Mouse (Mus musculus): ENCODE measurements at regions not wholly inside any gene's neighbourhood (a gene's known extent, or its start where the extent isn't known, plus 50 kb on each side); places are given as distances from the start of the nearest gene placed in this dataset.

- DNase-seq (ENCODE audit: low spot score, missing footprints) (no peak), ATAC-seq (ENCODE audit: low FRiP score) (no peak)
- H3K4me2 ChIP-seq: no peak overlapping the region
- WGBS: 87% methylated on average over 5 of the region's 5 CpGs
- no peaks in the 10 kb centered on the region for H3K9me3 ChIP-seq (ENCODE audit: control insufficient read depth, low read length)
- peaks cover 7% of the 10 kb centered on the region for H3K4me1 ChIP-seq (ENCODE audit: control insufficient read depth, insufficient read depth, low read length)
- no peak overlapping the region for H3K4me3 ChIP-seq (ENCODE audit: low read depth, low read length)
- no peaks in the 10 kb centered on the region for H3K27me3 ChIP-seq (ENCODE audit: control insufficient read depth, insufficient read depth, low read length)
- H3K27ac ChIP-seq (ENCODE audit: low read depth, low read length): no peak overlapping the region
- no peak overlapping the region for H3K9ac ChIP-seq (ENCODE audit: low read length)
- no peaks in the 10 kb centered on the region for H3K36me3 ChIP-seq (ENCODE audit: control insufficient read depth, insufficient read depth, low read length)
These were observed 176.4 kb downstream of the 1700010I14Rik start for GRCm38 (mm10) chr17:9164501-9164900.

- peak overlapping the region; percentile 37 for H3K4me3 ChIP-seq (ENCODE audit: low read depth, low read length)
- ATAC-seq (ENCODE audit: low FRiP score): peak; percentile 87
- H3K9ac ChIP-seq (ENCODE audit: low read length): peak overlapping the region; percentile 66
- H3K27ac ChIP-seq (ENCODE audit: low read depth, low read length): peak overlapping the region; percentile 76; the same call in 1 of the 2 replicates
- 1% methylated on average over 10 of the region's 10 CpGs for whole genome bisulfite sequencing
- H3K36me3 ChIP-seq (ENCODE audit: control insufficient read depth, insufficient read depth, low read length): no peaks in the 10 kb centered on the region
- H3K27me3 ChIP-seq (ENCODE audit: control insufficient read depth, insufficient read depth, low read length): no peaks in the 10 kb centered on the region
- H3K4me1 ChIP-seq (ENCODE audit: control insufficient read depth, insufficient read depth, low read length): peaks cover 7% of the 10 kb centered on the region
- H3K4me2 ChIP-seq: peak overlapping the region; percentile 73
- peak; percentile 96 for DNase-seq (ENCODE audit: low spot score, missing footprints)
- no peaks in the 10 kb centered on the region for H3K9me3 ChIP-seq (ENCODE audit: control insufficient read depth, low read length)
These were observed 179.0 kb downstream of the 1700010I14Rik start for GRCm38 (mm10) chr17:9167161-9167560.

- ATAC-seq (ENCODE audit: low FRiP score): peak; percentile 45
- Histone ChIP-seq H3K4me2 (peak overlapping the region; percentile 73), H3K36me3 (ENCODE audit: control insufficient read depth, insufficient read depth, low read length) (no peaks in the 10 kb centered on the region), H3K4me3 (ENCODE audit: low read depth, low read length) (peak overlapping the region; percentile 37), H3K27ac (ENCODE audit: low read depth, low read length) (peak overlapping the region; percentile 76), H3K27me3 (ENCODE audit: control insufficient read depth, insufficient read depth, low read length) (no peaks in the 10 kb centered on the region), H3K4me1 (ENCODE audit: control insufficient read depth, insufficient read depth, low read length) (peaks cover 7% of the 10 kb centered on the region), H3K9me3 (ENCODE audit: control insufficient read depth, low read length) (no peaks in the 10 kb centered on the region), H3K9ac (ENCODE audit: low read length) (peak overlapping the region; percentile 66)
- under 1% methylated on average over 20 of the region's 20 CpGs for WGBS
- peak; percentile 94 for DNase-seq (ENCODE audit: low spot score, missing footprints)
These were observed 179.6 kb downstream of the 1700010I14Rik start for GRCm38 (mm10) chr17:9167571-9168201.

- H3K9me3 ChIP-seq (ENCODE audit: control insufficient read depth, low read length): no peaks in the 10 kb centered on the region
- peak overlapping the region; percentile 73 for H3K4me2 ChIP-seq
- peak overlapping the region; percentile 37 for H3K4me3 ChIP-seq (ENCODE audit: low read depth, low read length)
- WGBS: 1% methylated on average over 5 of the region's 5 CpGs
- peak overlapping the region; percentile 66 for H3K9ac ChIP-seq (ENCODE audit: low read length)
- H3K27ac ChIP-seq (ENCODE audit: low read depth, low read length): peak overlapping the region; percentile 76
- H3K4me1 ChIP-seq (ENCODE audit: control insufficient read depth, insufficient read depth, low read length): peaks cover 7% of the 10 kb centered on the region
- no peaks in the 10 kb centered on the region for H3K27me3 ChIP-seq (ENCODE audit: control insufficient read depth, insufficient read depth, low read length)
- ATAC-seq (ENCODE audit: low FRiP score) (peak; percentile 69), DNase-seq (ENCODE audit: low spot score, missing footprints) (peak; percentile 98)
- H3K36me3 ChIP-seq (ENCODE audit: control insufficient read depth, insufficient read depth, low read length): no peaks in the 10 kb centered on the region
These were observed 180.3 kb downstream of the 1700010I14Rik start for GRCm38 (mm10) chr17:9168411-9168810.

- no peak overlapping the region for H3K9ac ChIP-seq (ENCODE audit: low read length)
- peaks cover 7% of the 10 kb centered on the region for H3K4me1 ChIP-seq (ENCODE audit: control insufficient read depth, insufficient read depth, low read length)
- H3K27ac ChIP-seq (ENCODE audit: low read depth, low read length): no peak overlapping the region
- whole genome bisulfite sequencing: 21% methylated on average over 11 of the region's 11 CpGs
- ATAC-seq (ENCODE audit: low FRiP score) (no peak), DNase-seq (ENCODE audit: low spot score, missing footprints) (peak; percentile 98)
- H3K27me3 ChIP-seq (ENCODE audit: control insufficient read depth, insufficient read depth, low read length): no peaks in the 10 kb centered on the region
- no peak overlapping the region for H3K4me2 ChIP-seq
- no peaks in the 10 kb centered on the region for H3K36me3 ChIP-seq (ENCODE audit: control insufficient read depth, insufficient read depth, low read length)
- H3K9me3 ChIP-seq (ENCODE audit: control insufficient read depth, low read length): no peaks in the 10 kb centered on the region
- no peak overlapping the region for H3K4me3 ChIP-seq (ENCODE audit: low read depth, low read length)
These were observed 181.2 kb downstream of the 1700010I14Rik start for GRCm38 (mm10) chr17:9169371-9169770.

- no peak overlapping the region for H3K4me2 ChIP-seq
- no peaks in the 10 kb centered on the region for H3K36me3 ChIP-seq (ENCODE audit: control insufficient read depth, insufficient read depth, low read length)
- H3K27me3 ChIP-seq (ENCODE audit: control insufficient read depth, insufficient read depth, low read length): no peaks in the 10 kb centered on the region
- H3K27ac ChIP-seq (ENCODE audit: low read depth, low read length): no peak overlapping the region
- H3K9me3 ChIP-seq (ENCODE audit: control insufficient read depth, low read length): no peaks in the 10 kb centered on the region
- no peak for DNase-seq (ENCODE audit: low spot score, missing footprints)
- WGBS: 85% methylated on average over 5 of the region's 5 CpGs
- H3K9ac ChIP-seq (ENCODE audit: low read length): no peak overlapping the region
- H3K4me1 ChIP-seq (ENCODE audit: control insufficient read depth, insufficient read depth, low read length): no peaks in the 10 kb centered on the region
- H3K4me3 ChIP-seq (ENCODE audit: low read depth, low read length): no peak overlapping the region
- no peak for ATAC-seq (ENCODE audit: low FRiP score)
These were observed 209.0 kb downstream of the 1700010I14Rik start for GRCm38 (mm10) chr17:9197160-9197559.

- WGBS: 89% methylated on average over 7 of the region's 7 CpGs
- Histone ChIP-seq H3K27me3 (ENCODE audit: control insufficient read depth, insufficient read depth, low read length) (no peaks in the 10 kb centered on the region), H3K36me3 (ENCODE audit: control insufficient read depth, insufficient read depth, low read length) (no peaks in the 10 kb centered on the region), H3K4me1 (ENCODE audit: control insufficient read depth, insufficient read depth, low read length) (no peaks in the 10 kb centered on the region), H3K4me3 (ENCODE audit: low read depth, low read length) (no peak overlapping the region), H3K27ac (ENCODE audit: low read depth, low read length) (no peak overlapping the region), H3K4me2 (no peak overlapping the region), H3K9ac (ENCODE audit: low read length) (no peak overlapping the region), H3K9me3 (ENCODE audit: control insufficient read depth, low read length) (no peaks in the 10 kb centered on the region)
- no peak for ATAC-seq (ENCODE audit: low FRiP score)
- DNase-seq (ENCODE audit: low spot score, missing footprints): no peak
These were observed 212.3 kb downstream of the 1700010I14Rik start for GRCm38 (mm10) chr17:9200386-9200785.

- no peaks in the 10 kb centered on the region for H3K27me3 ChIP-seq (ENCODE audit: control insufficient read depth, insufficient read depth, low read length)
- H3K27ac ChIP-seq (ENCODE audit: low read depth, low read length): no peak overlapping the region
- H3K9ac ChIP-seq (ENCODE audit: low read length): no peak overlapping the region
- no peak overlapping the region for H3K4me3 ChIP-seq (ENCODE audit: low read depth, low read length)
- H3K4me2 ChIP-seq: no peak overlapping the region
- H3K4me1 ChIP-seq (ENCODE audit: control insufficient read depth, insufficient read depth, low read length): no peaks in the 10 kb centered on the region
- ATAC-seq (ENCODE audit: low FRiP score) (no peak), DNase-seq (ENCODE audit: low spot score, missing footprints) (no peak)
- WGBS: 13% methylated on average over 2 of the region's 2 CpGs
- no peaks in the 10 kb centered on the region for H3K9me3 ChIP-seq (ENCODE audit: control insufficient read depth, low read length)
- no peaks in the 10 kb centered on the region for H3K36me3 ChIP-seq (ENCODE audit: control insufficient read depth, insufficient read depth, low read length)
These were observed 214.4 kb downstream of the 1700010I14Rik start for GRCm38 (mm10) chr17:9202496-9202895.

GRCm38 (mm10) chr17:9210626-9211025, 211.2 kb upstream of the Gm17728 start:
- Histone ChIP-seq H3K36me3 (ENCODE audit: control insufficient read depth, insufficient read depth, low read length) (no peaks in the 10 kb centered on the region), H3K4me1 (ENCODE audit: control insufficient read depth, insufficient read depth, low read length) (no peaks in the 10 kb centered on the region), H3K9ac (ENCODE audit: low read length) (no peak overlapping the region), H3K4me2 (no peak overlapping the region), H3K9me3 (ENCODE audit: control insufficient read depth, low read length) (no peaks in the 10 kb centered on the region), H3K27ac (ENCODE audit: low read depth, low read length) (no peak overlapping the region), H3K4me3 (ENCODE audit: low read depth, low read length) (no peak overlapping the region), H3K27me3 (ENCODE audit: control insufficient read depth, insufficient read depth, low read length) (no peaks in the 10 kb centered on the region)
- DNase-seq (ENCODE audit: low spot score, missing footprints) (no peak), ATAC-seq (ENCODE audit: low FRiP score) (no peak)
- 87% methylated on average over 2 of the region's 2 CpGs for WGBS

All from midbrain, embryonic 11.5 days (tissue).